Mouse (Mus musculus) kidney, postnatal 36 days (tissue): ENCODE data around the gene Ryr3.

Experiments
- DNase-seq, 2 experiments: peaks; one replicate each; pipeline ENCODE4 v3.0.0; 2021 to 2022; ENCODE audit warnings: mixed read lengths in 2 of 2

Gene Ryr3

DNA sequence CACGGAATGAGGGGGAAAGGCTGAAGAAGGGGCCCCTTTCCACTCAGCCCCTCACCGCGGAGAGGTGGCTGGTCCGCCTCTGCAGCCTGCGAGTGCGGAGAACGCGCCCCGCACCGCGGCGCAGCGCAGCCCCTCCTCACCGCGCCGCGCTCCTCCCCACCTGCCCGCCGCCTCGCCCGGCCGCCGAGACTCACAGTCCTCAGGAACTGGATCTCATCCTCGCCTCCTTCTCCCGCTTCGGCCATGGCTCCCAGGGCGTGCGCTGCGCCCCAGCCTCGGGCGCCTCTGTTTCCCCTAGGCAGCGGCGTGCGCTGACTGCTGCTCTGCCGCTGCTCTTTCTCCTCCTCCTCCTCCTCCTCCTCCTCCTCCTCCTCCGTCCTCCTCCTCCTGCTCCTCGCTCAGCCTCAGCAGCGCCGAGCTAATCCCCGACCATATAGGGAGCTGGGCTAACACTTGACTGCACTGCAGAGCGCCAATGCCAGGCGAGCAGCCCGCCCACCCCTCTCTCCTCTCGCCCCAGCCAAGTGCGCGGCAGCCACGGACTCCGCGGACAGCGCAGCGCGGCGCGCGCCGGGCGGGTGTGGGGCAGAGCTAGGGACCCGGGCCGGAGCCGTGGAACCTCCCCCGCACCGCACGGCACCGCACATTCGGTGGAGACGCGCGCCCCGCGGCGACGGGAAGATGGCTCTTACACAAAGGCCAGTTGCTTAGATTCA is at the start of gene Ryr3:
Gene Ryr3, minus strand, starts transcription at position 351 of the 716 bp plus-strand sequence.
- peak in 1 of 2 experiments; percentile 9 for DNase-seq

DNA sequence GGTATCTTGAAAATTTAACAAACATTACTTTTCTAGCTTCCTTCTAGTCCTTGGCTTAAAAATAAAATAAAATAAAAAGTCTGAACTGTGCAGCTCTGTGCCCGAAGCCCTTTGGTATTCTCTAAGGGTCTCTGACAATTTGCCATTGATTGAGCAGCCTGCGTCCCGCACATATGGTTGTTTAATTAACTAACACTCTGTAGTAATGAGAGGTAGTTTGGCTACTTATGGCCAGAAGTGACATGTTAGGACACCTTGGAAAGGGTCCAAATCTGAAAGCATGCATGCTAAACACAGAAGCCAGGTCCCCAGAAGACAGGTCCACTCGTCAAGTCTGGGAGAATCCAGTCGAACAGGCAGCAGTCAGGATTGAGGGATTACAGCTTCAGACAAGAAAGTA is 22.0 kb upstream of the Ryr3 start:
- no peak for DNase-seq

DNA sequence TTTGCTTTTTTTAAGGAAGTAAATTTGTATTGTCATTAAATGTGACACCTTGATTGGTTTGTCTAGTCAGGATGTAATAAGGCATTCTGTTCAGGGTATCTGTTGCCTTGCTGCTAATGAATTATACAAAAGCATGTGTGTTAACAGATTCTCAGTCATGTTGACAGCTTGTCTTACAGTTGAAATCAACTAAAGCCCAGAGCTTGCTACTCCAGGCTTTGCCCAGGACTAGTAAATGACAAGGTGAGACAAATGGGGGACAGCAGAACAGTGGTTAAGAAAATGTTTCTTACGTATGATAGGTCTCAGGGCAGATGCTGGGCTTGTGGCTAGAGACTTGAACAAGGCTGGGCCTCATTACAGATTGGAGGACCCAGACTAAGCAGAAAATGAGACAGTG is 20.1 kb upstream of the Ryr3 start:
- DNase-seq: no peak

- peak; percentile 28 to 41 for DNase-seq
Measured at GRCm38 (mm10) chr2:113234559-113234958, 17.7 kb upstream of the Ryr3 start.

GRCm38 (mm10) chr2:113233356-113233755 is 16.5 kb upstream of the Ryr3 start:
- no peak for DNase-seq

DNA sequence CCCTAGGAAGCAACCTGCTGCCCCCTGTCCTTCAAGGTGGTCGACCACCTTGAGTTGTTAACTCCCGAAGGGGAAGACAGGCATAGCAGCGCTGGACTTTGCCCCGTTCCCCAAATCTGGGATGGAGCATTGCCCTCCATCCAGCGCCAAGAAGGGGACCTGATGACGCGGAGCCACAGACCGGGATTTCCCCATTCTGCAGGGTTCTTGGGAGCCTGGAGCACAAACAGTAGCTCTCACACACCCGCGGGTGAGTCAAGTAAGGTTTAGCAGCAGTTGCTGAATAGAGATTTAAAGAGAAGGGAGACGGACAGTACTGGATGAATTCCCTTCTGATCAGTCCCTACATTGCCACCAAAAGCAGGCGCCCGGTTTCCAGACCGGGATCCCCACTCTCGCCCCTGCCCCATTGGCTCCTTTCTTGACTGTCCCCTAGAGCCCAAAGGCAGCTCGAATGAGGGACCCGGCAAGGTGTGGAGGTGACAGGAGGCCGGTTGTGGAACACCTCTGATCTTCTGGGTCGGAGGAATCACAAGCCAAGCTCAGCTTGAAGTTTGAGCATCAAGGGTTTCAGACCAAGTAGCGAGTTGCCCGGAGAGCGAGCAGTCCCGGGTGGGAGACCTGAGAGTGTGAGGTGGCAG is 671 bp downstream of the Ryr3 start:
- no peak for DNase-seq

DNA sequence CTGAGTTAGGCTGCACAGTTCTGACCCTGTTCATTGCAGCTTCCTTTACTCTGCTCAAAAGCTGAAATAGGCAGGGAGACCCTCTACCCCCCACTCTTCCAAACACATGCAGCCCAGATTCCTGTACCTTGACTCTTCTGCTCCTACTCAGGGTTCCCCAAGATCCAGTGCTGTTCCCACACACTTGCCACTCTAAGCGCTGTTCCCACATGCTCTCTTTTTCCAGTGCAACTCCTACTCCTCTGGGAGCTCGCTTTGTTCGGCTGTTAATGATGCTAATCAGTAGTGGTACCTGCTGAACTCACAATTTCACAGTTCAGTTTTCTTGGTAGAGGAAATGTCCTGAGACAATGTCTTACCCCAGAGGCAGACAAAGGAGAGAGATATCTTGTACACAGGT is 6.9 kb downstream of the Ryr3 start:
- DNase-seq: no peak

GRCm38 (mm10) chr2:113209263-113209662 is 7.6 kb downstream of the Ryr3 start:
- no peak for DNase-seq

GRCm38 (mm10) chr2:113202857-113203256 is 14.0 kb downstream of the Ryr3 start:
- DNase-seq: no peak

DNA sequence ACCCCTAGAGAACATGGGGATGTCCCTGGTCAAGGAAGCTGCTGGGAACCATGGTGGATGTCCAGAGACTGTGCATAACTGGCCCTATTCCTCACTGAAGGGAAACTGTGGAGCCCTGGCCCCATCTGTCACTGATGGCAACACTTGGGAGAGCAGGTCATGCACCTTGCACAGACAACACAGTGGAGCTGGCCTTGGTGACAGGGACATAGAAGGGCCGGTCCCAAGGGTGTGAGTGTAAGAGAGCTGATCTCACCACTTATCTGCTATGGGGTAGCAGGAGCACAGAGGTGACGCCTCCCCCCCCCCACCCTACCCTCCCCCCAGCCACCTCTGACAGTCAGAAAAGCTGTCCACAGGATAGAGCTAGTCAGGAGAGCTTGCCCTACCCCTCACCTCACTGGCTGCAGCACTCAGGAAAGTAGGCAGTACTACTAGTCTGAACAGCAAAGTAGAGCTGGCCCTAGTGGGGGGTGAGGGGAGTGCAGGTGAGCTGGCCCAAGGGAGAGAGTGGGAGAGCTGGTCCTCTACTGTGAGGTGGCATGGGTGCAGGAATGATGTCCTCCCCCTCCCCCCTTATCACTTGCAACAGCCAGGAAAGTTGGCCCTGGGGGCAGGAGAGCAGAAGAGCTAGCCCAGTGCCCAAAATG is 17.7 kb downstream of the Ryr3 start:
- no peak for DNase-seq

GRCm38 (mm10) chr2:113187158-113187557 is 29.7 kb downstream of the Ryr3 start:
- no peak for DNase-seq

DNA sequence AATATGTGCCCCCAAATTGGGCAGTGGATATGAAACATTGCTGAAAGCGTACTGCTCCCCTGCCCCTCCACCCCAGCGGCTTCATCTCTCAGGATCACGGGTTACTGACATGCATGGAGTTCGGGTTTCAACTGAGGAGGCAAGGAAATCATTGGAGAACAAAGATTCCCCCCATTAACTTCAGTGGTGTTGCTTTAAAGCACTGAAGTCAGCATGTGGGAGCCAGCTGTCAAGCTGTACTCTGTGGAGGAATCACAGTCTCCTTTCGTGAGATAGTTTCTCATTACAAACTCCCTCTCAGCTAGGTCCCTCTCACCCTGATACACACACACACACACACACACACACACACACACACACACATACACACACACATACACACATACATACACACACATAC is 35.2 kb downstream of the Ryr3 start:
- DNase-seq: no peak

GRCm38 (mm10) chr2:113178047-113178446 is 38.8 kb downstream of the Ryr3 start:
- no peak for DNase-seq

DNA sequence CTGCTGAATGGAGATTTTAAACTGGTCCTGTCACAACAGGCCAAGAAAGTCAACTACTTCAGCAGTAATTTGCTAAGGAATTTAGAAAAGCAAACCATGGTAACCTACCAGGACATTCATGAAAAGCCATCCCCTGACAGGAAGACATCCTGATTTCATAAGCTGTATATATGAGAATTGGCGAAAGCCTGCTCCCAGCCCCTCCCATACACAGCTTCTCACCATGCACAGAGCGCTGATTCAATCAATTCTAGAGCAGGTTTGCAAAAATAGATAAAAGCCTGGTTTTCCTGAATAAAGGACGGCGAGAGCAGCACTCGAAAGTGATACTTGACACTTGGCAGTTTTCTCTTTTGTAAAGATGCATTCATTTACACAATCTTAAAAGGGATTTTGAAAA is 40.6 kb downstream of the Ryr3 start:
- DNase-seq: no peak

DNA sequence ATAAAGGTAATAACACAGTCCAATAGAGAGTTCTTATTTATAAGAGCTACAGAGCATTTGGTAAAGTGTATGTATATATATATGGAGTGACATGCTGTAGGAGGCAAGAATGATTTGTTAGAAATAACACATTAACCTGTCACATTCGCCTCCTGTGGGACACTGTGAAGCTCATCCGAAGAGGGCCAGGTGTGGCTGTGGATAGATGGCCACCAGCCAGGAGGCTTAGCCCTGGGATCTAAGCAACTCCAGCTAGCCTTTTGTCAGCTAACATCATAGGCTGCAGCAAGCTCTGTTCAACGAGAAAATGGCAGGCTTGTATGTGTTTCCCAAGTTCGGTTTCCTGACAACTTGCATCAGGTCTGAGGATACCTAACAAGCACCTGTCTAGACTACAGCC is 48.8 kb downstream of the Ryr3 start:
- DNase-seq: no peak

DNA sequence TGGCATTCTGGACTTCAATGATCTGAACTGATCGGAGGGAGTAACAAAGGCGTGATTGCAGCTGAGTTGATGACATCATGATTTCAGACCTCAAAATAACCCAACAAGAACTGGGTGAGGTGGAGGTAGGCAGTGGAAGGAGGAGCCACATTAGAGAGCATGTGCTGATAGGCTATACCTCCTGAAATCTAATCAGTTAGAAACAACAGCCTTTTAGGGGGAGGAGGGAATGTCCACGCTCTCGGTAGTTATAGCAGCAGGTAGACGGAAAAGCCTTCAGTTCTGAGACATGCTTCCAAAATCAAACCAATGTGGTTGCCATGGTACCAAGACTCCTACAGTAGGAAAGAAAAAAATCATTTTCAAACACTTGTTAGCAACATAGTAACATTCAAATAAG is 55.4 kb downstream of the Ryr3 start:
- no peak for DNase-seq

- DNase-seq: no peak
Measured at GRCm38 (mm10) chr2:113137766-113138165, 79.1 kb downstream of the Ryr3 start.

DNA sequence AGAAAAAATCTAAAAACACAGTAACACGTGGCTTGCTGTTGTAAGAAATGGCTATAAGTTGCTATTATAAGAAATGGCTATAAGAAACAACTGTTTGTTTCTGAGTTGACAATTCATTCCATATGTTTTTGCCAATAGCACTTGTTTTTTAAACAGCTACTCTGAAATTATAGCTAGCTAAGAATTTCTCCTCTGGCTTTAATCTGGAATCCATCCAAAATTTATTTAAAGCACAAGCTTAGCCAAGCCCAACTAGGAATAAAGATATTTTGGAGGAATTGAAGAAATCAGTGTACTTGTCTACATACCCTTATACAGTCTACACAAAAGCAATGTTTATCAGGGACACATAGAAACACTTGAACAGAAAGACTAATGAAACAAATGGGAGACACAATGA is 93.4 kb downstream of the Ryr3 start:
- no peak for DNase-seq

GRCm38 (mm10) chr2:113119080-113119479 is 97.8 kb downstream of the Ryr3 start:
- no peak for DNase-seq

- DNase-seq: no peak
Measured at GRCm38 (mm10) chr2:113116788-113117187, 100.1 kb downstream of the Ryr3 start.

GRCm38 (mm10) chr2:113115897-113116283 is 101.0 kb downstream of the Ryr3 start:
- no peak for DNase-seq

GRCm38 (mm10) chr2:113115248-113115896 is 101.5 kb downstream of the Ryr3 start:
- no peak for DNase-seq

DNA sequence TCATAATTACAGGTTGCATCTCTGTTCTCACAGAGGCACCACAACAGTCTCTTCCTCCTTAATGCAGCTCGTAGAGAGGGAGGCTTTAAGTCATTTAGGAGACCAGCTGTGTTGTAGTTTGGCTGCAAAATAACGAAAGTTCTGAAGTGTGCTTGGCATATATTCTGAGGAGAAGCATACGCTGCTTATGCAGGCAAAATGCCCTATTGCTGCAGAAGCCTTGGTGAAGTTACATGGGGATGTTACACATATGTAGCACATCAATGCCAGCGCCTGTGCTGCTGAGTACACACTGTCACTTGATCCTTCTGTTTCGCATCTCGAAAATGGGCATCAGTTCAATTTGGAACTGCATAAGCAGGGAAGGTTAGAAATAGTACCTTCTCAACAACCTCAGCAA is 112.3 kb downstream of the Ryr3 start:
- DNase-seq: no peak

- no peak for DNase-seq
Measured at GRCm38 (mm10) chr2:113095184-113095583, 121.7 kb downstream of the Ryr3 start.
